Mouse (Mus musculus): ENCODE results near the gene Defb19. TPM values are rescaled to one million over a fixed set of nuclear protein-coding genes. Genes with fewer than 3 reads are reported as not detected.

Gene Defb19
- polyA plus RNA-seq (2014; fragmentation: Nextera tagmentation; extraction: Ambion mirVana) = not detected in 2 replicates

- ATAC-seq (no peak), DNase-seq (ENCODE audit: low spot score) (no peak)
- no peak within 1 kb of the TSS for H3K4me3 ChIP-seq (ENCODE audit: low read depth, low read length)
- H3K9ac ChIP-seq (ENCODE audit: low read length) = no peak within 1 kb of the TSS
- WGBS = 71% methylated on average over 7 of the region's 7 CpGs
- H3K9me3 ChIP-seq (replicated peaks; ENCODE audit: control insufficient read depth, low read length) = no peaks in the 10 kb centered on the region
- no peaks in the 10 kb centered on the region for H3K27me3 ChIP-seq (replicated peaks; ENCODE audit: control insufficient read depth, insufficient read depth, low read length)
- no peaks in the 10 kb centered on the region for H3K4me1 ChIP-seq (ENCODE audit: control insufficient read depth, insufficient read depth, low read length)
- no peak within 1 kb of the TSS for H3K4me2 ChIP-seq (ENCODE audit: low read length)
- H3K27ac ChIP-seq (ENCODE audit: low read depth, low read length) = no peak within 1 kb of the TSS
- no peaks in the 10 kb centered on the region for H3K36me3 ChIP-seq (ENCODE audit: control insufficient read depth, insufficient read depth, low read length)
These were observed at the start of gene Defb19 for GRCm38 (mm10) chr2:152580107-152580506. Gene Defb19 (minus strand): TSS chr2:152580312.

GRCm38 (mm10) chr2:152629904-152630303 is 49.8 kb upstream of the Defb19 start:
- no peak overlapping the region for H3K4me2 ChIP-seq (ENCODE audit: low read length)
- no peaks in the 10 kb centered on the region for H3K9me3 ChIP-seq (replicated peaks; ENCODE audit: control insufficient read depth, low read length)
- H3K4me3 ChIP-seq (ENCODE audit: low read depth, low read length) = no peak overlapping the region
- ATAC-seq (no peak), DNase-seq (ENCODE audit: low spot score) (no peak)
- peaks cover 31% of the 10 kb centered on the region for H3K27me3 ChIP-seq (replicated peaks; ENCODE audit: control insufficient read depth, insufficient read depth, low read length)
- no peak overlapping the region for H3K27ac ChIP-seq (ENCODE audit: low read depth, low read length)
- no peaks in the 10 kb centered on the region for H3K36me3 ChIP-seq (ENCODE audit: control insufficient read depth, insufficient read depth, low read length)
- H3K9ac ChIP-seq (ENCODE audit: low read length) = no peak overlapping the region
- peaks cover 5% of the 10 kb centered on the region; the same call in 1 of the 2 replicates for H3K4me1 ChIP-seq (ENCODE audit: control insufficient read depth, insufficient read depth, low read length)
- 83% methylated on average over 6 of the region's 6 CpGs for WGBS

DNA sequence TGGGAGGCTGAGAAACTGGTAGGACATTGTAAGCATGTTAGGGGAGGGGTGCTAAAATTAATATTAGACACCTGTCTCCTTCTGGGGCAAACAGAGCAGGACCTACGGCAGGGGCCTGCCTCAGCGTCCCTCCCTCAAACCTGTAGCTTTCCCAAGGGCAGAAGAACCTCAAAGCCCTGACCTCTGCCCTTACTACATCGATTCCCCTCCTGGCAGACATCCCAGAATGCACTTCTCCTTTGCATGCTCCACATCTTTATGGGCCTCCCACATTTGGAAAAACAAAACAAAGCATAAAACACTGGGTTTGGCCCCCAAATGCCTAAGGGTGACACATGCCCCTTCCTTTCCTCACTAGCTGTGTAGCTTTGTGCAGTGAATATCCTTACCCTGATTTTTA is 49.1 kb upstream of the Defb19 start:
- H3K9ac ChIP-seq (ENCODE audit: low read length) = no peak overlapping the region
- peaks cover 31% of the 10 kb centered on the region for H3K27me3 ChIP-seq (replicated peaks; ENCODE audit: control insufficient read depth, insufficient read depth, low read length)
- H3K4me3 ChIP-seq (ENCODE audit: low read depth, low read length) = no peak overlapping the region
- no peak overlapping the region for H3K4me2 ChIP-seq (ENCODE audit: low read length)
- no peak overlapping the region for H3K27ac ChIP-seq (ENCODE audit: low read depth, low read length)
- DNase-seq (ENCODE audit: low spot score) (no peak), ATAC-seq (no peak)
- H3K9me3 ChIP-seq (replicated peaks; ENCODE audit: control insufficient read depth, low read length) = no peaks in the 10 kb centered on the region
- H3K4me1 ChIP-seq (ENCODE audit: control insufficient read depth, insufficient read depth, low read length) = peaks cover 5% of the 10 kb centered on the region; the same call in 1 of the 2 replicates
- 77% methylated on average over 3 of the region's 3 CpGs for WGBS
- H3K36me3 ChIP-seq (ENCODE audit: control insufficient read depth, insufficient read depth, low read length) = no peaks in the 10 kb centered on the region

- no peaks in the 10 kb centered on the region for H3K36me3 ChIP-seq (ENCODE audit: control insufficient read depth, insufficient read depth, low read length)
- H3K27ac ChIP-seq (ENCODE audit: low read depth, low read length) = no peak overlapping the region
- H3K4me3 ChIP-seq (ENCODE audit: low read depth, low read length) = no peak overlapping the region
- no peak overlapping the region for H3K9ac ChIP-seq (ENCODE audit: low read length)
- DNase-seq (ENCODE audit: low spot score) (no peak), ATAC-seq (no peak)
- H3K4me2 ChIP-seq (ENCODE audit: low read length) = no peak overlapping the region
- 39% methylated on average over 17 of the region's 17 CpGs for WGBS
- no peaks in the 10 kb centered on the region for H3K9me3 ChIP-seq (replicated peaks; ENCODE audit: control insufficient read depth, low read length)
- peaks cover 5% of the 10 kb centered on the region; the same call in 1 of the 2 replicates for H3K4me1 ChIP-seq (ENCODE audit: control insufficient read depth, insufficient read depth, low read length)
- peaks cover 31% of the 10 kb centered on the region for H3K27me3 ChIP-seq (replicated peaks; ENCODE audit: control insufficient read depth, insufficient read depth, low read length)
These were observed 48.0 kb upstream of the Defb19 start for GRCm38 (mm10) chr2:152628066-152628465.

GRCm38 (mm10) chr2:152626774-152627591 is 46.9 kb upstream of the Defb19 start, which contains the start of gene Rem1:
Gene Rem1 (plus strand): TSS chr2:152626951.
- Histone ChIP-seq H3K9ac (ENCODE audit: low read length) (peak within 1 kb of the TSS; percentile 25; the same call in 1 of the 2 replicates), H3K4me2 (ENCODE audit: low read length) (peak within 1 kb of the TSS; percentile 51), H3K4me3 (ENCODE audit: low read depth, low read length) (peak within 1 kb of the TSS; percentile 22), H3K27ac (ENCODE audit: low read depth, low read length) (no peak within 1 kb of the TSS), H3K36me3 (ENCODE audit: control insufficient read depth, insufficient read depth, low read length) (no peaks in the 10 kb centered on the region), H3K27me3 (replicated peaks; ENCODE audit: control insufficient read depth, insufficient read depth, low read length) (peaks cover 31% of the 10 kb centered on the region), H3K9me3 (replicated peaks; ENCODE audit: control insufficient read depth, low read length) (no peaks in the 10 kb centered on the region), H3K4me1 (ENCODE audit: control insufficient read depth, insufficient read depth, low read length) (peaks cover 5% of the 10 kb centered on the region; the same call in 1 of the 2 replicates)
- WGBS = 2% methylated on average over 59 of the region's 59 CpGs
- ATAC-seq (peak; percentile 12; the same call in 1 of the 2 replicates), DNase-seq (ENCODE audit: low spot score) (no peak)

DNA sequence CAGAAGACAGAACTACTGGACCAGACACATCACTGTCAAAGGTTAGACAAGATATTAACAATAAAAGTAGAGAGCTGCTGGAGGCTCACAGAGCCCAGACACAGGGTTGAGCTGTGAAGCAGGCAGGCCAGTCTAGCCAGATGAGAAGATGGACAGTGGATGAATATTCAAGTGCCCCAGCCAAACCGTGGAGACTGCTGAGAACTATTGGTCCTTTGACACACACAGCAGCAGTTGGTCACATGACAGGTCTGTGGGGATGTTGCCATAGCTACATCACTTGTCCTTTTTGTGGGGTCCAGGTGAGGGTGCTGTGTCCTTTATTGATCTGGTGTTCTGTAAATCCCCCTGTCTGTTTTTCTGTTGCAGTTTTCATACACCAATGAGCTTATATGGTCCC is 45.1 kb upstream of the Defb19 start:
- Histone ChIP-seq H3K27ac (ENCODE audit: low read depth, low read length) (no peak overlapping the region), H3K4me2 (ENCODE audit: low read length) (no peak overlapping the region), H3K36me3 (ENCODE audit: control insufficient read depth, insufficient read depth, low read length) (no peaks in the 10 kb centered on the region), H3K27me3 (replicated peaks; ENCODE audit: control insufficient read depth, insufficient read depth, low read length) (peaks cover 31% of the 10 kb centered on the region), H3K4me3 (ENCODE audit: low read depth, low read length) (no peak overlapping the region), H3K9ac (ENCODE audit: low read length) (no peak overlapping the region), H3K4me1 (ENCODE audit: control insufficient read depth, insufficient read depth, low read length) (peaks cover 5% of the 10 kb centered on the region; the same call in 1 of the 2 replicates), H3K9me3 (replicated peaks; ENCODE audit: control insufficient read depth, low read length) (no peaks in the 10 kb centered on the region)
- 0% methylated on average over 1 of the region's 1 CpGs for WGBS
- ATAC-seq (no peak), DNase-seq (ENCODE audit: low spot score) (peak; percentile 40)

- Histone ChIP-seq H3K36me3 (ENCODE audit: control insufficient read depth, insufficient read depth, low read length) (no peaks in the 10 kb centered on the region), H3K27me3 (replicated peaks; ENCODE audit: control insufficient read depth, insufficient read depth, low read length) (peaks cover 31% of the 10 kb centered on the region), H3K27ac (ENCODE audit: low read depth, low read length) (no peak overlapping the region), H3K9ac (ENCODE audit: low read length) (no peak overlapping the region), H3K4me3 (ENCODE audit: low read depth, low read length) (no peak overlapping the region), H3K4me1 (ENCODE audit: control insufficient read depth, insufficient read depth, low read length) (peaks cover 5% of the 10 kb centered on the region; the same call in 1 of the 2 replicates), H3K4me2 (ENCODE audit: low read length) (no peak overlapping the region), H3K9me3 (replicated peaks; ENCODE audit: control insufficient read depth, low read length) (no peaks in the 10 kb centered on the region)
- ATAC-seq = no peak
- 95% methylated on average over 2 of the region's 2 CpGs for WGBS
- no peak for DNase-seq (ENCODE audit: low spot score)
These were observed 44.5 kb upstream of the Defb19 start for GRCm38 (mm10) chr2:152624566-152624965.

- DNase-seq (ENCODE audit: low spot score) = no peak
- Histone ChIP-seq H3K27ac (ENCODE audit: low read depth, low read length) (no peak within 1 kb of the TSS), H3K9ac (ENCODE audit: low read length) (no peak within 1 kb of the TSS), H3K9me3 (replicated peaks; ENCODE audit: control insufficient read depth, low read length) (no peaks in the 10 kb centered on the region), H3K4me3 (ENCODE audit: low read depth, low read length) (no peak within 1 kb of the TSS), H3K4me2 (ENCODE audit: low read length) (no peak within 1 kb of the TSS), H3K27me3 (replicated peaks; ENCODE audit: control insufficient read depth, insufficient read depth, low read length) (peaks cover 21% of the 10 kb centered on the region), H3K4me1 (ENCODE audit: control insufficient read depth, insufficient read depth, low read length) (peaks cover 5% of the 10 kb centered on the region; the same call in 1 of the 2 replicates), H3K36me3 (ENCODE audit: control insufficient read depth, insufficient read depth, low read length) (no peaks in the 10 kb centered on the region)
- 76% methylated on average over 7 of the region's 7 CpGs for WGBS
- no peak for ATAC-seq
These were observed 42.8 kb upstream of the Defb19 start, which contains the start of gene Defb25 for GRCm38 (mm10) chr2:152622953-152623352. Gene Defb25 (minus strand): TSS chr2:152623053.

GRCm38 (mm10) chr2:152622151-152622550 is 42.0 kb upstream of the Defb19 start:
- DNase-seq (ENCODE audit: low spot score) (no peak), ATAC-seq (no peak)
- WGBS = 92% methylated on average over 13 of the region's 13 CpGs
- no peaks in the 10 kb centered on the region for H3K9me3 ChIP-seq (replicated peaks; ENCODE audit: control insufficient read depth, low read length)
- H3K4me3 ChIP-seq (ENCODE audit: low read depth, low read length) = no peak overlapping the region
- peaks cover 4% of the 10 kb centered on the region; the same call in 1 of the 2 replicates for H3K4me1 ChIP-seq (ENCODE audit: control insufficient read depth, insufficient read depth, low read length)
- H3K36me3 ChIP-seq (ENCODE audit: control insufficient read depth, insufficient read depth, low read length) = no peaks in the 10 kb centered on the region
- no peak overlapping the region for H3K9ac ChIP-seq (ENCODE audit: low read length)
- no peak overlapping the region for H3K4me2 ChIP-seq (ENCODE audit: low read length)
- no peak overlapping the region for H3K27ac ChIP-seq (ENCODE audit: low read depth, low read length)
- peaks cover 16% of the 10 kb centered on the region for H3K27me3 ChIP-seq (replicated peaks; ENCODE audit: control insufficient read depth, insufficient read depth, low read length)
